Mouse (Mus musculus) stomach, postnatal 0 days (tissue): Measurements from ENCODE around the gene Catip. TPM values are rescaled to one million over a fixed set of nuclear protein-coding genes. Genes with fewer than 3 reads are reported as not detected.
A peak's percentile ranks its signal among the peaks of the same experiment; 100 is the strongest.

Experiments
- ATAC-seq: fragments of 200-750 bp; cut with Nextera tagmentation; 2 replicates; pipeline ENCODE4 v1.8.0; 2017; ENCODE audit not compliant: low FRiP score, low TSS enrichment
- DNase-seq: peaks from one replicate; pipeline ENCODE4 v3.0.0-alpha.2; 2016; ENCODE audit warnings: low spot score
- H3K27ac ChIP-seq: fragments of 300-500 bp; sonication (generic); replicated peaks from 2 replicates; pipeline ENCODE4 v1.5.1; 2014; ENCODE audit warnings: mild to moderate bottlenecking, control low read depth
- H3K27me3 ChIP-seq: fragments of 300-500 bp; sonication (generic); 2 replicates; pipeline ENCODE4 v1.6.1; 2014; ENCODE audit warnings: low read length; ENCODE audit not compliant: control insufficient read depth, insufficient read depth
- H3K36me3 ChIP-seq: fragments of 300-500 bp; sonication (generic); 2 replicates; pipeline ENCODE4 v1.6.1; 2014; ENCODE audit warnings: low read length, mixed read lengths; ENCODE audit not compliant: control insufficient read depth, insufficient read depth
- H3K4me1 ChIP-seq: fragments of 300-500 bp; sonication (generic); replicated peaks from 2 replicates; pipeline ENCODE4 v1.6.1; 2014; ENCODE audit warnings: antibody characterized with exemption; ENCODE audit not compliant: control insufficient read depth, insufficient read depth
- H3K4me2 ChIP-seq: fragments of 300-500 bp; sonication (generic); replicated peaks from 2 replicates; pipeline ENCODE4 v1.6.1; 2014; ENCODE audit warnings: low read depth, mild to moderate bottlenecking, control low read depth, moderate library complexity
- H3K4me3 ChIP-seq: fragments of 300-500 bp; sonication (generic); 2 replicates; pipeline ENCODE4 v1.5.1; 2014; ENCODE audit warnings: low read depth, low read length, control low read depth
- H3K9ac ChIP-seq: fragments of 300-500 bp; sonication (generic); 2 replicates; pipeline ENCODE4 v1.6.1; 2014; ENCODE audit warnings: mild to moderate bottlenecking, low read length, control low read depth, mixed read lengths
- H3K9me3 ChIP-seq: fragments of 300-500 bp; sonication (generic); 2 replicates; pipeline ENCODE4 v1.6.1; 2016; ENCODE audit warnings: low read length; ENCODE audit not compliant: control insufficient read depth
- CTCF ChIP-seq: IDR thresholded peaks from 2 replicates; pipeline ENCODE4 v1.5.1; 2016; ENCODE audit warnings: antibody characterized with exemption, low read depth, mild to moderate bottlenecking, moderate library complexity
- EP300 ChIP-seq: optimal IDR thresholded peaks from 2 replicates; pipeline ENCODE3; 2016; ENCODE audit warnings: antibody characterized with exemption
- WGBS: fragments of 180-500 bp; shearing (Covaris S2); extraction: QIAGEN DNeasy Blood & Tissue Kit; methylation state at CpG from one replicate; pipeline ENCODE4 v1.1.7; 2014; 5-methylcytosine and 5-hydroxymethylcytosine counted together
- polyA plus RNA-seq: library from polyadenylated mRNA; unstranded; fragments of >200 nt; fragmentation: Nextera tagmentation; extraction: Ambion mirVana; gene quantifications from 2 replicates; pipeline ENCODE4 v1.2.1, GENCODE M21; 2015

The Catip gene
- polyA plus RNA-seq, 1 experiment from 2014 or later = 0.50 TPM

DNA sequence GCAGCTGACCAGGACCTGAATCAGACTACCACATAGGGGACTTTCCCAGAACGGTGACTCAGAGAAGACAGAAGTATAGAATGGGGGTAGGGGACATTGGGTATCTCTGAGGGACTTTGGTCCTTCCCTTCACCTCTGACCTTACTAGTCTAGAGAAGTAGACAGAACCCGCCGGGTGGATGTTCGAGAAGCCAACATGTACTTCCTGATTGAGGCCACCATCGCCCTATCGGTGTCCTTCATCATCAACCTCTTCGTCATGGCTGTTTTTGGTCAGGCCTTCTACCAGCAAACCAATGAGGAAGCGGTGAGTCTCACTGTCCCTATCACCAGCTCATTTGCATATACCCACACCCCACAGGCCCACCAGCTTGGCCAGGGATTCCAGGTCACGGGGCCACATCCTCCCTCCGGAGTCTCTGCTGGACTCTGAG is 19.7 kb downstream of the Catip start:
- Histone ChIP-seq H3K9ac (no peak overlapping the region), H3K4me2 (no peak overlapping the region), H3K27me3 (no peaks in the 10 kb centered on the region), H3K4me1 (no peaks in the 10 kb centered on the region), H3K36me3 (no peaks in the 10 kb centered on the region), H3K27ac (no peak overlapping the region), H3K4me3 (no peak overlapping the region), H3K9me3 (no peaks in the 10 kb centered on the region)
- no peak for TF ChIP-seq CTCF
- no peak for TF ChIP-seq EP300
- WGBS = 87% methylated on average over 10 of the region's 10 CpGs
- ATAC-seq (no peak), DNase-seq (no peak)

GRCm38 (mm10) chr1:74383385-74383784 is 21.5 kb downstream of the Catip start:
- TF ChIP-seq CTCF = no peak
- TF ChIP-seq EP300 = no peak
- no peaks in the 10 kb centered on the region for H3K9me3 ChIP-seq
- WGBS = 62% methylated on average over 13 of the region's 13 CpGs
- H3K4me2 ChIP-seq = no peak overlapping the region
- no peak overlapping the region for H3K4me3 ChIP-seq
- H3K36me3 ChIP-seq = no peaks in the 10 kb centered on the region
- no peak overlapping the region for H3K9ac ChIP-seq
- no peaks in the 10 kb centered on the region for H3K27me3 ChIP-seq
- H3K27ac ChIP-seq = no peak overlapping the region
- no peak for DNase-seq
- no peaks in the 10 kb centered on the region for H3K4me1 ChIP-seq
- no peak for ATAC-seq

DNA sequence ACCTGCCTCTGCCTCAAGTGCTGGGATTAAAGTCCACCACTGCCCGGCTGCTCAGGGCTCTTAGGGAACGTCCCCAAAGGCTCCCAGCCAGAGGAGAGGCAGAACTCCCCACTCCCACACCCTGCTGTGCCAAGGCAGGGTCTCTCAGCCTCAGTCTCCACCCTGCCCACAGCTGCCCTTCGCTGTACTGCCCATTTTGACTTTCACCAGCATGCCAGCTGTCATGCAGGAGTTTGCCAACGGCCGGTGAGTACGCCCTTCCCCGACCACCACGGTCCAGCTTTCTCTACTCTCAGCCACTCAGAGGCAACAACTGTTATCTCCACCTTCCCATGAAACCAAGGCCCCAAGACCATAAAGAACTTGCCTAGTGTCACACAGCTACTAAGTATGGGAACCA is 22.6 kb downstream of the Catip start:
- Histone ChIP-seq H3K27me3 (no peaks in the 10 kb centered on the region), H3K27ac (no peak overlapping the region), H3K9ac (no peak overlapping the region), H3K36me3 (no peaks in the 10 kb centered on the region), H3K9me3 (no peaks in the 10 kb centered on the region), H3K4me3 (no peak overlapping the region), H3K4me2 (no peak overlapping the region), H3K4me1 (no peaks in the 10 kb centered on the region)
- ATAC-seq = no peak
- TF ChIP-seq CTCF (no peak), EP300 (no peak)
- DNase-seq = no peak
- 89% methylated on average over 8 of the region's 8 CpGs for WGBS

DNA sequence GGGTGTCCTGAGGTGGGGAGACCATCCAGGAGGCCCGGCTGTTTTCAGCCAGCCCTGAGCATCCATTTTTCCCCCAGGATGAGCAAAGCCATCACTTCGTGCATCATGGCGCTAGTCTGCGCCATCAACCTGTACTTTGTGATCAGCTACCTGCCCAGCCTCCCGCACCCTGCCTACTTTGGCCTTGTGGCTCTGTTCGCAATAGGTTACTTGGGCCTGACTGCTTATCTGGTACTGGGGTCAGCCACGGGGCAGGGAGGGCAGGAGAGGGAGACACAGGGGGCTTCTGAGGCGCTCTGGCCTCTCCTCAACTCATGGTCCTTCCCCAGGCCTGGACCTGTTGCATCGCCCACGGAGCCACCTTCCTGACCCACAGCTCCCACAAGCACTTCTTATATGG is 23.2 kb downstream of the Catip start:
- Histone ChIP-seq H3K4me3 (no peak overlapping the region), H3K4me2 (no peak overlapping the region), H3K9ac (no peak overlapping the region), H3K4me1 (peaks cover under 1% of the 10 kb centered on the region; the same call in 1 of the 2 replicates), H3K9me3 (no peaks in the 10 kb centered on the region), H3K27me3 (no peaks in the 10 kb centered on the region), H3K36me3 (no peaks in the 10 kb centered on the region), H3K27ac (no peak overlapping the region)
- DNase-seq (no peak), ATAC-seq (no peak)
- no peak for TF ChIP-seq EP300
- TF ChIP-seq CTCF = no peak
- WGBS = 98% methylated on average over 10 of the region's 10 CpGs

- no peak for TF ChIP-seq CTCF
- no peak for TF ChIP-seq EP300
- Histone ChIP-seq H3K4me3 (no peak overlapping the region), H3K4me1 (peaks cover 3% of the 10 kb centered on the region; the same call in 1 of the 2 replicates), H3K27ac (no peak overlapping the region), H3K9me3 (no peaks in the 10 kb centered on the region), H3K36me3 (no peaks in the 10 kb centered on the region), H3K9ac (no peak overlapping the region), H3K27me3 (no peaks in the 10 kb centered on the region), H3K4me2 (no peak overlapping the region)
- ATAC-seq (no peak), DNase-seq (no peak)
- WGBS = 85% methylated on average over 8 of the region's 8 CpGs
These were observed 23.6 kb downstream of the Catip start for GRCm38 (mm10) chr1:74385531-74385930.

GRCm38 (mm10) chr1:74386363-74386713 is 24.4 kb downstream of the Catip start:
- TF ChIP-seq EP300 (no peak), CTCF (no peak)
- no peak for ATAC-seq

More at GRCm38 (mm10) chr1:74386363-74386713, 24.4 kb downstream of the Catip start:
- Histone ChIP-seq H3K9me3 (no peaks in the 10 kb centered on the region), H3K4me3 (peak overlapping the region; percentile 51), H3K36me3 (no peaks in the 10 kb centered on the region), H3K27me3 (no peaks in the 10 kb centered on the region), H3K4me2 (peak overlapping the region; percentile 66), H3K4me1 (peaks cover 3% of the 10 kb centered on the region; the same call in 1 of the 2 replicates), H3K27ac (peak overlapping the region; percentile 99), H3K9ac (peak overlapping the region; percentile 76)
- 44% methylated on average over 7 of the region's 10 CpGs for WGBS
- DNase-seq = no peak
